Mouse (Mus musculus): Measurements from ENCODE around the gene Pon3.

The Pon3 gene

DNA sequence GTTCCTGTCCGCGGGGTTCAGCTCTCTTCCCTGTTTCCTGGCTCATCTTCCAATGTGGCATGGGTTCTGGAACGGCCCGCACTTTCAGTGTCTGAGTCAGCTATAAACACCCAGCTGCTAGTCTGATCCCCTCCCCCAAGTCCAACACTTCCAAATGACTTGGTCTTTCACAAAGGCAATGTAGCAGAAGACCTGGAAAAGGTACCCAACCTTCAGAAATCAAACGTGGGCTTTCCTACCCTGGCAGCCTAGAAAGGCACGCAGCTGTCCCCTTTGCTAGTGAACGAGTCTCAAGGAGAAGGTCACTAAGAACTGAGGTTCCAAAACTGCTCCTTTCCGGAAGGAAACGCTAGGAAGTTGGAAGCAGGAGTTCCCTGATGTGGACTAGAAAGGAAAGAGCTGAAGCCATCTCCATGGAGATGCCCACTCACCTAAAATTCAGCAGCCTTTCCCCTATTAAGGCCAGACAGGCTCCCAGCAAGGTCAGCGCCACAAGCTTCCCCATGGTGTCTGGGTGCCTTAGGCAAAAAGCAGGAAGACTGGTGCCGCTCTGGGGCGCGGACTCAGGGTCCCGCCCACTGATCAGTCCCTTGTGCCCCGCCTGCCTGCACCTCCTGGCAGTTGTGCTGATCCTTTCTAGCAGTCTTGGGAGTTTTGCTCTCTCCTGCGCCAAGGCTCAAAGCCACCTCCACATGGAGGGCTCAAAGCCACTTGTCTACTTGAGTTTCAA, at the start of gene Pon3:
Pon3 (minus strand) TSS at position 565 of the 730 bp plus-strand sequence.
- peak in 1 of 2 experiments; percentile 3 for DNase-seq (ENCODE audit: low spot score in 2 of 2)

DNA sequence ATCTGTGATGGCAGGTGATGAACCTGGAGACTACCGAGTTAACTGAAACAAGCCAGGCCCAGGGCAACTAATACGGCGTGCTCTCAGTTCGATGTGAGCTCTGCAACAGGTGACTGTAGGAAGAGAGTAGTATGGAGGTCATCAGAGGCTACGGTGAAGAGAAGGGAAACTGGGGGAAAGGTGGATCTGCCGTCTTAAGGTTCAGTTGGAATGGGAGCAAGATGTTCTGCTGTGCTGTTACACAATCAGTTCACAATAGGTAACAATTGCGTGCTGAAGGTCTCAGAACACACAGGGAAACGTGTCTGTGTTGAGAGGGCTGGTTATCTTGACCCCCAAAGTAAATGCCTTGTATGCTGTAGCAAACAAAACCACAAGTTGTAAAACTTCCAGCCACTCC, 48.9 kb upstream of the Pon3 start:
- DNase-seq (ENCODE audit: low spot score in 2 of 2), result no peak

DNA sequence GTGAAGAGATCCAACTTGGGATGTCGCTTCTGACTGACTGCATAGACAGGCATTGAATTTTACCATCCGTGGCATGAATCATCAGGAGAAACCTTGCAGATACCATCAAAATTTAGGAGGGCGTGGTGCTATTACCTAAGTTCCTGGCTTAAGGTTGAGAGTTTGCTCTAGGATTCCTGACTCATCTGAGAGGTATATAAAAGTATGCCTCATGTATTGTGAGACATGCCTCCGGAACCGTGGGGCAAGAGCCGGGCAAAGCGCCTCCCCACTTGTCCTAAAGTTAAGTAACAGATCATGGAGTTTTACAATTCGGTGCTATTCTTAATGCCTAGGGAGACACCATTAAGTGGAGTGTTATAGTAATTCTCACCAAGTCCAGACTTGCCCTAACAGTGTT, 44.5 kb upstream of the Pon3 start:
- DNase-seq (ENCODE audit: low spot score in 2 of 2), result no peak

DNA sequence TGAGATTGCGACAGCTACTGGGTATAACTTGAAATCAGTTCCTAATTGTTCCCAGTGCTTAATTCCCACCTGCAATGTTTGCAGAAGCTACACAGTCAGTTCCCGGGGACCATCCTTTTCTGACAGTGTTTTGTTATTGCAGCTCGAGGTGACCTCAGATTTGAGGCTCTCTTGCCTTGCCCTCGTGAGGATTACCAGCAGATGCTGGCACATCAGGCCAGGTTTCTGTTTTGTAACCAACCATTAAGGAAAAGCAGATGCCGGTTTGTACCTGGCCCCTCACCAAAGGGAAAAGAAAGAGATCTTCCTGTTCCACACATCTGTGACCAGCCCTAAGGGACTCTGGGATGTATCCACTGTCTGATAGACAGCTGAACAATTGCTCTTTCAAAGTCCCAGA, 43.5 kb upstream of the Pon3 start:
- no peak for DNase-seq (ENCODE audit: low spot score in 2 of 2)

DNA sequence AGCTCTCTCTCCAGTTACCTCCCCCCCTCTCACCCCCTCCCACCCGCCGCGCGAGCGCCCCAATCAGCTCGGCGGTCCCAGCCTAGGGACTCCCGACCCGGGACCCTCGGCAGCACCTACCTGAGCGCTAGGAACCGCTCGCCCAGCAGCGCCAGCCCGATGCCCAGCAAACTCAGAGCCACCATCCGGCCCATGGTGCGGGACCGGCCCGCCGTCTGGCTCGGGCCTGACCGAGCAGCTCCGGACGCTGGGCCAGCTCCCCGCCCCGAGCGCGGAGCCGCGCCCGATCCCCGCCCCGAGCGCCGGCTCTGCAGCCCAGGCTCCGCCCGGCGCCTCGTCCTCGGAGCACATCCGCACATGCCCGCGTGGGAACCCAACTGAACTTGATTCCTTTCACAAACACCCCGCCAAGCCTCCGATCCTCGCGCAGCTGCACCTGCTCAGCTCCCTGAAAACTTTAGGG, 42.0 kb upstream of the Pon3 start, which contains the start of gene Pon2:
Pon2 (minus strand) TSS at position 364 of the 463 bp plus-strand sequence.
- DNase-seq (ENCODE audit: low spot score in 2 of 2), result peak; percentile 32 to 36

DNA sequence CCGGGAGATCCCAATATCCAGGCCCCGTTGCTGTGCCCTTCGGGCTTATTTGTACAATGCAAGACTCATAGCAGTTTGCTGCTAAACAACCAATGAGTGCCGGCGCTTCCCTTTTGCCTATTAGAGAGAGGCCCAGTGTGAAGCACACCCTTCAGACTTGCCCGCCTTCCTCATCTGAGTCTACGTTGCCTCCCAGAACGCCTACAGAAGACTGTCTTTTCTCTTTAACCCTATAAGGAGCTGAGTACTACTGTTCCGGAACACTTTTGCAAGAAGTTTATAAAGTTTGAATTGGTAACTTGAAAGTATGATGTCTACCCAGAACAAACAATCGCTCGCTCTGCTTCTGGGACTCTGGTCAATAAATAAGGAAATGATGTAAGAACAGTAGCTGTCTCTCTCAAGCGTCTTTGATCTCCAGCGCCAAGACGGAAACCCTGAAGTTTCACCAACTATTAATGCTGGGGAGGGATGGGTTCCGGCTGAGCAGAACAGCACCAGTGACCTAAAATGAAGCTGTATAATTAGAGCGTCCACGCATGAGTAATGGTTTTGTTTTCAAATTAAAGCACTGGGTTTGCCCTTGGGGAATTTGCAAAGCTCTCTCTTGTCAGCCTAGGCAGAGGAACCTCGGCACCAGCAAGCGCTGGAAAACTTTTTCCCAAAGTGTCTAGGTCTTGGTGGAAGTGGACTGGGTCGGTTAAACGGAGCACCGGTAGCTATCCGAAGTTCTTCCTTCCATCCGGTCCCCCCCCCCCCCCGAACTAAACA, 41.4 kb upstream of the Pon3 start:
- DNase-seq (ENCODE audit: low spot score in 2 of 2), result peak; percentile 7 to 12

DNA sequence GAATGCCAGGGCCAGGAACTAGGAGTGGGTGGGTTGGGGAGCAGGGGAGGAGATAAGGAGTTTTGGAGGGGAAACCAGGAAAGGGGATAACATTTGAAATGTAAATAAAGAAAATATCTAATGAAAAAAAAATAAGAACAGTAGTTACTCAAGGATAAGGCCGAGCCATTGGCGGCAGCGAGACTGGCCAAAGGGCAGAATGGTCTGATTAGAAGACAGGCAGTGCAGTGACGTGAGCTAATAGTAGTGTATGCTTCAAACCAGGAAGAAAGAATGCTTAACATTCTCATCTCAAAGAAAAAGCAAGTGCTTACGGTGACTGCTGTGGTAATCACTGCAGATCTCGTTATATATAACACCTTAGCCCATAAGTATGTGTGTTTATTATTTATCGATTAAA, 40.0 kb upstream of the Pon3 start:
- DNase-seq (ENCODE audit: low spot score in 2 of 2), result no peak

DNA sequence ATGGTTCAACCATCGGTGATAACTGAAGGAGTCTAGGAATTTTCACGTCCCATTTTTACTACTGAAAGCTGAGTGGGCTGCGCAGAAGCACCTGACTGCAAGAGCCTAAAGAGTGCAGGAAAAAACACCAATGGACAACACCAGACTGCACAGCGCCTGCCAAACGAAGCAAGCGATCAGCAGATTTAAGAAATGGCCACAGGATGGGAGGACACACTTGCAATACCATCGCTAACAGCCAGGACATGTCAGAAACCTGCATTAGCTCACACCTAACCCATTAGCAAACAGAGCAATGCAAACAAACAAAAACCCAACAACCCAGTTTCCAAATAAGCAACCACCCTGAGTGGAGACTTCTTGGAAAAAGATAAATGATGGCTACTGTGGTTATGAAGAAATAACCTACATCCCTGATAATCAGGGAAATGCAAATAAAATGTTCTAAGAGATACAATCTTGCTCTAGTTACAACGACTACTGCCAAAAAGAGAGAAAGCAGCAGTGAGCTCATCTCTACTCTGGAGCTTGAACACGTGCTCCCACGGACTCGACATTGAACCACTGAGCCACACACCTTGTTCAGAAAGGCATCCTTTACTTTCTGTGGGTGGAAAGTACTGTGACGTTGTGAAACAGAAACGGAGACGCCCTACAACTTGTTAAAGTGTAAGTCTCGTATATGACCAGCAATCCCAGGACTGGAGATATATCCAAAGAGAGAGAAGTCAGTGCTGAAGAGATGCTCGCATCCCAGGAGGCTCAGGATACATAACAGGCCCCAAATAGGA, 38.8 kb upstream of the Pon3 start:
- no peak for DNase-seq (ENCODE audit: low spot score in 2 of 2)

DNA sequence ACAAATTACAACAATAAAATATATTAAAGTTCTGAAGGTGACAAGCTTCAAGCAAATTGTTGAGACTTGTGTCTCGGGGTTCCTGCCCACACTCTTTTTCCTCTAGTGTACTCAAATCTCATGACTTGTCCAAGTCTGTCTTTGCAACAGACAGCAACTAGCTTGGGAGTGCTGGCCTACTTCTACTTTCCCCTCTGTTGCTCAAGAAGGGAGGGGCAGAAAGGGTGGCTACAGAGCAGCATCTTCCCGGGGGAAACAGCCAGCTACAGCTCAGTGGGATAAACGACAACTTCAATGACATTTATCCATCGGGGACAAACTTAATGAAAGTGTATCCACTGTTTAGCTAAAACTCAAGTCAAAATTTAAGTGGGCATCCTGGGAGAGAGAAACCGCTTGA, 36.8 kb upstream of the Pon3 start:
- DNase-seq (ENCODE audit: low spot score in 2 of 2), result no peak

DNA sequence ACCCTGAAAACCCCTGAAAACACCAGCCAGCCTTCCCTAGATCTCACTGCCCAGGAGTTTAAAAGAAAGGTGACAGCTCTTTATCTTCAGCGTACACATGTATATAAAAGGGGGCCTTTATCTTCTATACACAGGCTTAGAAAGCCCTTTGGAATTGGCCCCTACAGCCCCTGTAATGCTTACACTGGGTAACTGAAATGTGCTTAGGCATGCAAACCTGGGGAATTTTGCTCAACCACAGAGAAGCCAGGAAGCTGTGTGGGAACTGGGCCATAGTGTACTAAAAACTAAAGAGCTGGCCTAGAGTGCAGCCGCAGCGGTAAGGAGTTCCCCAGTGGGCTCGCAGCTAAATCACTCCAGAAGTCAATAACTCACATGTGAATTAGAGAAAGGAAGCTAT, 35.4 kb upstream of the Pon3 start:
- no peak for DNase-seq (ENCODE audit: low spot score in 2 of 2)

DNA sequence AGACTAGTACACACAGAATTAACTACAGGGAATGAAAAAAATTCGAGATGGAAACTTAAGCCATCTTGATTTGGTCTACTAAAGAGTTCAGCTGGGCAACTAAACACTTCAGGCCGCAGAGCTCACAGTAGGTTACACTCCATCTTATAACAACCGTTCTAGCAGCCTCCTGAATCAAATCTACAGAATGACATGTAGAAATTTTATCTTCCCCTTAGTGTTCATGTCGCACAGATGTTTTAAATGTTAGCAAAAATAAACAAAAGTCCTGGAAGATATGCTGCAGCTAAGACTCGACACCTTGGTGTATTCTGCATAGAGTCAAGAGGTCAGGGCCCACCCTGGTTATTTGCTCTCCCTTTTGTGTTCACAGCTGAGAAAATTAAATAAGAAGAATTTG, 31.8 kb upstream of the Pon3 start:
- DNase-seq (ENCODE audit: low spot score in 2 of 2), result no peak

DNA sequence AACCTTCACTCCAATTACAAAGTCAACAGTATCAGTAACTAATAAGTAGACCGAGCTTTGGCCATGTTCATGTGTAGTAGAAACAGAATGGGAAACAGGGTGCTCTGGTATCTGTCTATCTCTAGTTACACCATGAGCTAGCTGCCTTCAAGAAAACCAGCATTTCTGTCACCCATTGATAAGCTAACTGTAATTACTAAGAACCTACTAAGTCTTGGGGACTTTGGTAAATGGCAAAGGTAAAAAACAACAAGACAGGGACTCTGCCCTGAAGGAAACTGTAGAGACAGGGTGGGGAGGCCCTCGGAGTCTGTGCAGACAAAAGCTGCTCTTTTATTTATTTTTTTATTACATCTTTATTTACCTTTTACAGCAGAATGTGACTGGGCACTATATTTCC, 31.3 kb upstream of the Pon3 start:
- DNase-seq (ENCODE audit: low spot score in 2 of 2), result no peak

DNA sequence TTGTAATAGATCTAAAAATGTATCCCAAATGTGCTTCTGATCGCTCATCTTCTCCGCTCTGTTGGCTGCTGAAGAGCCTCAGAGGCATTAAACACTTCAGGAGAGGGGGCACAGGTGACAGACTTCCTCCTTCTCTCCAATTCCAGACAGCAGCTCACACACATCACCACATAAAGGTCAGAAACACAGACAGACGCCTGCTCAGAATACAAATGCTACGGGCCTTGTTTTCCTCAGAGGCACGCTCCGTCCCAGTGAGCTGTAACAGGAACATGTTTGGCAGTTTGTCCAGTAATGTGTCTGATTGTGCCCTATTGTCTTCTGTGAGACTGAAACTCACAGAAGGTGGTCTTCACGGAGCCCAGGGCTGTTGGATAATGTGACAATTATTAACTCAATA, 26.3 kb upstream of the Pon3 start:
- no peak for DNase-seq (ENCODE audit: low spot score in 2 of 2)

DNA sequence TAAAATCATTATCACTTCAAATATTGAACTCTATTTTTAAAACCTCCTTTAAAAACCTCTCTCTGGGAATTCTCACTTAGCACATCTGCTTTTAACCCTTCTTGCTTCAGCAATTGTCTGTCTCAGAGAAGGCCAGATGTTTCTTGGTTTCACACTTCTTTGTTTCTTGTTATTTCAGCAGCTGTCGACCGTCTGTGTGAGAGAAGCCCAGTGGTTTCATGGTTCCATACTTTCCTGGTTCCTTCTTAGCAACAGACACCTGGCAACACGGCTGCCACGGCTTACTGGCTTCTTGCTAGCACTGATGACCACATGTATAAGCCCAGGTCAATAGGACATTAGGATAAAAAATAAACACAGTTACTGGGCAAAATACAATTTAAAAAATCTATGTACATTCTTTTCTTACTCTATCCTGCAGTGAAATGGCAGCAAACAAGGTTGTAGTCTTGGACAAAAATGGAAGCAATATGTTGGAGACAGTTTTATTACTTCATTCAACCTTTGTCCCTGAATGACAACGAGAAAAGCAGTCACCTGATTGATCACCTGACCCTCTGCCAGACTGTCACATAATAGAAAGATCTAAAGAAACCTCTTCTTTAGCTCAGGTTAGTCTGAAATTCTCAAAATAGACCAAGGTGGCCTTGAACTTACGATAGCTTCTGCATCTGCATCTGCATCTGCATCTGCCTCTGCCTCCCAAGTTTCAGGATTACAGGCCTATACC, 24.7 kb upstream of the Pon3 start:
- DNase-seq (ENCODE audit: low spot score in 2 of 2), result no peak

DNA sequence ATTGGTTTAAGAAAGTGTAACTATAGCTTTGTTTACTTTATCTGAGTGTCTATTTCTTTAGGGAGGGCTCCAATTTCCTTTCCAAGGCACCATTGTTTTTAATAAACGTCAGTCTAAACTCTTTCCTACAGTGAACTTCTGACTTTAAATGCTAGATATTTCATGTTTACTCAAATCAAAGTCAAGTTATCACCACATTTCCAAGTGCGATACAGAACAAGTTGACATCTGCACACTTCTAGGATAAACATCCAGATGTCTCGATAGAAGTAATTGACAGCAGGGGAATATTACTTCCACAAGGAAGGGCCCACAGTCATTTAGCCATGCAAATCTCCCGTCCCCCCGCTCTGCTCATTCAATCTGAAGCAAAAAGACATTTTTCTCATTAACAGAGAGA, 21.9 kb upstream of the Pon3 start:
- no peak for DNase-seq (ENCODE audit: low spot score in 2 of 2)

DNA sequence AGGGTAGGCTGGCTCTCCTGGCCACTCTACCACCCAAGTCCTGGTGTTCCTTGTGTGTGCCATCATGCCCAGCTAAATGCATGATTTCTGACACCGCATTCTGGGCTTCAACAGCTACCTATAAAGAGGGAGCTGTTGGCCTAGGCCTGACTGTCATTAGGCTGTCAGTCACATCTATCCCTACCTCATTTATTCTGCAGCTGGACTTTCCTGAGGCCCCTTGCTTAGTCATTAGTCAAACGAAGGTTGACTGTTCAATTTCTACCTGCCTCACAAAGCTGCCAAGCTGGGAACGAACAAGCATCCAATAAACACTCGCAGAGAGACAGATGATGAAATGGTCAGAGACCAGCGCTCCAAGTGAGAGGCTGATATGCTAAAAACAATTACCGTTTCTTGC, 13.6 kb upstream of the Pon3 start:
- DNase-seq (ENCODE audit: low spot score in 2 of 2), result no peak

DNA sequence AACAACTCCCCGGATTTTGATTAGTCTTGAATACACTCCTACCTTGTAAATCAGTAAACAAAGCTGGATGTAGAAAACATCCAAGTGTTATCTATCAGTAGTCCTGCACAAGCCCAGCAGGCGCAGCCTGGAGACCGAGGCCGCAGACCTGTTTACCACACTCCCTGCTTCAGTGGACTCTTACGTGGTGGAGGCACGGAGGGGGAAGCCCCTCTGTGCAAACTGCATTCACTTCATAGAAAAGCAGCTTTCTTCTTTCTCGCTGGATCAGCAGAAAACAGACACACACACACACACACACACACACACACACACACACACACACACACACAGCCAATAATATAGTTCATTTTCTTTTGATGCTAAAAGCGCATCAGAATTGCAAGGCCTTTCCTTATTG, 8.7 kb upstream of the Pon3 start:
- no peak for DNase-seq (ENCODE audit: low spot score in 2 of 2)

DNA sequence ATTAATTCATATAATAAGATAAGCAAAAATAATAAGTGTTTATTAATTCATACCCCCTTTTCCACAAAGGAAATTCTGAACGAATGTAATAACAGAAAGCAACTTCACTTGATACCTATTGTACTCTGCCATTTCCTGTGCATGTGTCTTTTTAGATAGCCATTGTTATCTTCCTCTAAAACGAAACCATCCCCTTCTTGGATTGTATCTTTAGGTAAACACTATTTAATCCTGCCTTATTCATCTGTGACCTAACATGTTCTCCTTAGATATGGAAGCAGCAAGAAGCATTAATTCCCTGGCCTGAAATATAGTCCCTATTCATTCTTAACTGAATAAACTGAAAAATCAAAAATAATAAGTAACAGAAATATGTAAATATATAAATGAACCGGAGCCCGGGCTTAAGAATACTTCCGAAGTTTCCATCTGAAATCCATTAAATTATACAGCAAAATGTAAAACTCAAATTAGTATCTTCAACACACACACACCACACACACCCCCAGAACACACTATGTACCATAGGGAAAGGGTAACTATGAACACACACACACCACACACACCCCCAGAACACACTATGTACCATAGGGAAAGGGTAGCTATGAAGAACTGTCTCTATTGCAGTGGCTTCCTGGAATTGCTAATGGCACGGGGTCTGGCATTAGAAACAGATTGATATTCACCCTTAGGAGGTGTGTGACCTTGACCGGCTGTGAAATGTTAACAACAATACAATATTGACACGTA, 7.3 kb upstream of the Pon3 start:
- DNase-seq (ENCODE audit: low spot score in 2 of 2), result no peak

DNA sequence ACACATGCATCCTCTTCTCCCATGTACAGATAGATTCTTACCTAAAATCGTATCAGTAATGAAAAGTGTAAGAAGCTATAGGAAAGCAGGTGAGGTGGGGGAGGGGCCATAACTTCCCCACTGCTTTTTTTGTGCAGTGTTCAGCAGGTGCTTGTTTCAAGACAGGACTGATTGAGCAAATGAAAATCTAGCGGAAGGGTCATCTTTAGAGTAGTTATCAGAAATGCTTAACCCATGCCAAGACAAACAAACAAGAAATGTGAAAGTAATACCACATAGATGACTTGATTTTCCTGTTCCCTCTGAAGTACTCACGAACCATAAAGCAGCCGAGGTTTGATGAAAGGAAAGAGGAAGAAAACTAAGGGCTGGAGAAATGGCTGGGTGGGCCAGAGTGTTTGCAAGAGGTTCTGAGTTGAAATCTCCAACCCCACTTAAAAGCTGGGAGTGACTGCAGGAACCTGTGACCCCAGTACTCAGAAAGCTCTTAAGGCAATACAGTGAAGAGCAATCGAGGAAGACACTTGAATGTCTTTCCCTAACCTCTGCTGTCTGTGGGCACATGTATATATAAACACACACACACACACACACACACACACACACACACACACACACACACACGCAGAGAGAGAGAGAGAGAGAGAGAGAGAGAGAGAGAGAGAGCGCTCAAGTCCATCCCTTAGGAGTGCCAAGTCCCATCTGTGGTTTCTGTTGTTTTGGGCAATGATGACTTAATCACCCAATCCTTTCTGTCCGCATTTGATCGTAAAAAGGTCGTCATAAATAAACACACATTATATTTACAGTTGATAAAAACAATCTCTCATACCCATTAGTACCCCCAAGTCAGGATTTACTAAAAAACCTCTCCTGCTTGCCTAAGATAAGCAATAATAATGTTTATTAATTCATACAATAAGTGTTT, 6.5 kb upstream of the Pon3 start:
- DNase-seq (ENCODE audit: low spot score in 2 of 2), result no peak

DNA sequence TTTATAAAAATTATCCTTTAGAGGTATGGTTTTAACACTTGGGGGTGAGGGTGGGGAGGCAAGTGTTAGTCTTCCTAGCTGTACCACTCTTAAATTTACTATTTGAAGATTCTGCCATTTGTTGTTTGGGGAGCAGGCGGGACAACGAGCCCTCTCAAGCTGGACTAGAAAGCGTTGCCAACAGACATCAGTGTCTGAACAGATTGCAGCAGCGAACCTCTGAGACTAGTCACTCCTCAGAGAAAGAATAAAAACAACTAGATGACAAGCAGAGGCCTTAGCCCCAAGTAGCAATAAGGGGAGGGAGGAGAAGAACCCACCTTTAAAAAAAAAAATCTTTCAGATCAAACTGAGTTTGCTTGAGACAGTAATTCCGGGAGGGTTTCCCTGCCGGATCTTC, 795 bp downstream of the Pon3 start:
- no peak for DNase-seq (ENCODE audit: low spot score in 2 of 2)

Data from frontal cortex, postnatal 36 days (tissue).